Mouse (Mus musculus) kidney, adult 2 months (tissue): ENCODE measurements around the gene Gpbp1l1. TPM values are rescaled to one million over a fixed set of nuclear protein-coding genes. Genes with fewer than 3 reads are reported as not detected.

ENCODE experiments used
- DNase-seq: peaks from one replicate; pipeline ENCODE4 v3.0.0; 2021
- H3K27ac ChIP-seq: fragments of 200-500 bp; 2 replicates; pipeline ENCODE4 v1.5.1; 2012; ENCODE audit warnings: low read depth, low read length, control low read depth, inconsistent platforms; ENCODE audit not compliant: insufficient read depth
- H3K27me3 ChIP-seq: fragments of 200-500 bp; replicated peaks from 2 replicates; pipeline ENCODE4 v1.6.1; 2012; ENCODE audit warnings: mild to moderate bottlenecking, moderate library complexity, low read length, inconsistent platforms; ENCODE audit not compliant: control insufficient read depth, insufficient read depth
- H3K36me3 ChIP-seq: fragments of 200-500 bp; 2 replicates; pipeline ENCODE4 v1.6.1; 2012; ENCODE audit warnings: mild to moderate bottlenecking, moderate library complexity, low read length, inconsistent platforms; ENCODE audit not compliant: control insufficient read depth, insufficient read depth
- H3K4me1 ChIP-seq: fragments of 200-500 bp; 2 replicates; pipeline ENCODE4 v1.6.1; 2011; ENCODE audit warnings: low read length; ENCODE audit not compliant: control insufficient read depth, insufficient read depth
- H3K4me3 ChIP-seq: fragments of 200-500 bp; 2 replicates; pipeline ENCODE4 v1.5.1; 2011; ENCODE audit warnings: mild to moderate bottlenecking, low read depth, low read length, control low read depth; ENCODE audit not compliant: insufficient read depth
- CTCF ChIP-seq: fragments of 200-500 bp; conservative IDR thresholded peaks from 2 replicates; pipeline ENCODE4 v1.5.1; 2011; ENCODE audit warnings: low read depth, mild to moderate bottlenecking, control low read depth, low read length, moderate library complexity, mixed read lengths; ENCODE audit not compliant: insufficient read depth, insufficient read length
- POLR2A ChIP-seq: fragments of 200-500 bp; IDR thresholded peaks from one replicate; pipeline ENCODE4 v1.6.1; 2011; ENCODE audit warnings: low read depth, low read length, control low read depth
- WGBS: fragments of 180-500 bp; shearing (Covaris S2); methylation state at CpG from one replicate; pipeline ENCODE4 v1.1.7; 2018; 5-methylcytosine and 5-hydroxymethylcytosine counted together
- polyA plus RNA-seq: library from polyadenylated mRNA; depleted of rRNA; stranded (reverse); fragments of >200 nt; gene quantifications from 2 replicates; pipeline ENCODE4 v1.2.3, GENCODE M21; 2012; rRNA removed

The Gpbp1l1 gene
- polyA plus RNA-seq: 46.7 and 57.9 TPM in 2 replicates

GRCm38 (mm10) chr4:116557306-116558121 is at the start of gene Gpbp1l1:
Gene Gpbp1l1 (plus strand): TSS chr4:116557658.
- H3K36me3 ChIP-seq: no peaks in the 10 kb centered on the region; the same call in none of the 2 replicates
- H3K4me1 ChIP-seq: peaks cover 4% of the 10 kb centered on the region; the same call in 1 of the 2 replicates
- DNase-seq: peak; percentile 99
- WGBS: under 1% methylated on average over 78 of the region's 78 CpGs
- peak within 1 kb of the TSS; percentile 98 for H3K27ac ChIP-seq
- peak; percentile 58 for TF ChIP-seq POLR2A
- TF ChIP-seq CTCF: 0 out of 2 replicates have a peak, but pooled peaks have one; percentile 20
- H3K4me3 ChIP-seq: peak within 1 kb of the TSS; percentile 84
- no peaks in the 10 kb centered on the region for H3K27me3 ChIP-seq

DNA sequence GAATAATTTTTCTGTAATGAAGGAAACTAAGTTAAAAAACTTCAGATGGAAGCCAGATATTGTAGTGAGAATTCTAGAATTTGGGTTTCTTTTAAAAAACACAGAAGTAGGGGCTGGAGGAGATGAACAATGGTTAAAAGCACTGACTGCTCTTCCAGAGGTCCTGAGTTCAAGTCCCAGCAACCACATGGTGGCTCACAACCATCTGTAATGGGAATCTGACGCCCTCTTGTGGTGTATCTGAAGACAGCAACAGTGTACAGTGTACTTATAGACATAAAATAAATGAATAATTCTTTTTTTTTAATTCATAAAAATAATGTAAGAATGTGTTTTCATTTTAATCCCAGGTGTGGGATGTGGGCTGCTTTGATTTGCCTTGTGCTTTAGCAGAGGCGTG is 26.3 kb upstream of the Gpbp1l1 start:
- TF ChIP-seq CTCF (no peak), POLR2A (no peak)
- Histone ChIP-seq H3K27ac (no peak overlapping the region), H3K4me1 (no peaks in the 10 kb centered on the region), H3K27me3 (no peaks in the 10 kb centered on the region), H3K4me3 (no peak overlapping the region), H3K36me3 (peaks cover 3% of the 10 kb centered on the region)
- DNase-seq: no peak
- 72% methylated on average over 2 of the region's 2 CpGs for WGBS

- no peak for DNase-seq
- TF ChIP-seq CTCF: no peak
- TF ChIP-seq POLR2A: no peak
- no peaks in the 10 kb centered on the region for H3K27me3 ChIP-seq
- H3K36me3 ChIP-seq: peaks cover 6% of the 10 kb centered on the region
- H3K4me3 ChIP-seq: no peak overlapping the region
- H3K4me1 ChIP-seq: no peaks in the 10 kb centered on the region
- H3K27ac ChIP-seq: no peak overlapping the region
Observed at GRCm38 (mm10) chr4:116536351-116536750, 21.1 kb upstream of the Gpbp1l1 start.

DNA sequence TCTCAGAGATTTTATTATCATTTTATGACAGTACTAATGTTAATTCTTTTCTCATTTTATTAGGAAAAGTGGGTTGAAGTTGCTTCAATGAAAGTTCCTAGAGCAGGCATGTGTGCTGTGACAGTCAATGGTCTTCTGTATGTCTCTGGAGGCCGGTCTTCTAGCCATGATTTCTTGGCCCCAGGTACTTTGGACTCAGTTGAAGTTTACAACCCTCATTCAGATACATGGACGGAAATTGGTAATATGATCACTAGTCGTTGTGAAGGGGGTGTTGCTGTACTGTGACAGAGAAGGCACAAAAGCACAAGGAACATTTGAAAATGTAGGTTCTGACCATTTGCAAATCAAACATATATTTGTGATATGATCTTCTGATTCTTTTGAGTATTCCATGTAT is 19.7 kb upstream of the Gpbp1l1 start:
- DNase-seq: no peak
- Histone ChIP-seq H3K27ac (no peak overlapping the region), H3K4me3 (no peak overlapping the region), H3K36me3 (peaks cover 6% of the 10 kb centered on the region), H3K27me3 (no peaks in the 10 kb centered on the region), H3K4me1 (no peaks in the 10 kb centered on the region)
- no peak for TF ChIP-seq CTCF
- no peak for TF ChIP-seq POLR2A
- 77% methylated on average over 3 of the region's 3 CpGs for WGBS

DNA sequence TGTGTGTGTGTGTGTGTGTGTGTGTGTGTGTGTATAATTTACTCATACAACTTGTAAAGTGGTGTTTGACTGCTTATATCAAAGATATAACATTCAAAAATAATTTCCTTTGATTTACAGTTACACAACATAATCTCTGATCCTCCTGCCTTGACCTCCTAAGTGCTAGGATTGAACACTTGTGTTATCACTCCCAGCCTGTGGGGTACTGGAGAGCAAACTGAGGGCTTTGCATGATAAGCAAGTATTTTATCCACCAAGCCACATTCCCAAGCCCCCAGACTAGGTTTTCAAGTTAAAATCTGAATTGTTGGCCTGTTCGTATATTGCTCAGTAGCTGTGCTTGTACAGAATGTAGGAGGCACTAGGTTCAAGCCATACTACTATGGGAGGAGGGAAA is 7.0 kb upstream of the Gpbp1l1 start:
- H3K27ac ChIP-seq: no peak overlapping the region
- TF ChIP-seq CTCF (no peak), POLR2A (no peak)
- no peaks in the 10 kb centered on the region for H3K27me3 ChIP-seq
- H3K4me1 ChIP-seq: no peaks in the 10 kb centered on the region
- 96% methylated on average over 1 of the region's 1 CpGs for WGBS
- DNase-seq: no peak
- H3K36me3 ChIP-seq: no peaks in the 10 kb centered on the region; the same call in none of the 2 replicates
- H3K4me3 ChIP-seq: no peak overlapping the region

GRCm38 (mm10) chr4:116553035-116553434 is 4.4 kb upstream of the Gpbp1l1 start:
- Histone ChIP-seq H3K36me3 (no peaks in the 10 kb centered on the region; the same call in none of the 2 replicates), H3K27ac (no peak overlapping the region), H3K27me3 (no peaks in the 10 kb centered on the region), H3K4me1 (no peaks in the 10 kb centered on the region), H3K4me3 (no peak overlapping the region)
- WGBS: 83% methylated on average over 3 of the region's 3 CpGs
- no peak for DNase-seq
- no peak for TF ChIP-seq CTCF
- no peak for TF ChIP-seq POLR2A

- no peaks in the 10 kb centered on the region; the same call in none of the 2 replicates for H3K36me3 ChIP-seq
- peak within 1 kb of the TSS; percentile 73 for H3K4me3 ChIP-seq
- H3K27ac ChIP-seq: peak within 1 kb of the TSS; percentile 98
- TF ChIP-seq POLR2A: no peak
- TF ChIP-seq CTCF: no peak
- no peaks in the 10 kb centered on the region for H3K27me3 ChIP-seq
- DNase-seq: peak; percentile 88
- WGBS: 2% methylated on average over 23 of the region's 23 CpGs
- H3K4me1 ChIP-seq: no peaks in the 10 kb centered on the region; the same call in 1 of the 2 replicates
Observed at GRCm38 (mm10) chr4:116555413-116556300, 1.8 kb upstream of the Gpbp1l1 start, which contains the start of gene Tmem69. Gene Tmem69 (minus strand): TSS chr4:116555936.
